Mouse (Mus musculus): ENCODE data around the gene Thbs4.

DNA sequence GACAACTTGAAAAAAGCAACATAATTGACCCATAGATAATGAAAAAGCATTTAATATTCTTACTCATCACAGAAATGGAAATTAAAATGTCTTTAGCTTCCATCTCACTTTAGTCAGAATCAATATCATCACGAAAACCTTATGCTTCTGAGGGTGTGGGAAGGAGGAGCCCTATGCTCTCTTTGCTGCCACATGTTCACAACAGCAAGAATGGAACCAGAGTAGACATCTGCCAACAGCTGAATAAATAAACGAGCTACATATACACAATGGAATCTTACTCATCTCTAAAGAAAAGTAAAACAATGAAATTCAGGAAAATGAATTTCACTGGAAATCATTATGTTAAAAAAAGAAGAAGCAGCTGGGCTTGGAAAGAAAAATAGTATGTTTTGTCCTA lies 4.2 kb upstream of the Thbs4 start:
- TF ChIP-seq CTCF (IDR thresholded peaks at IDR 0.05; ENCODE audit: low read depth) = no peak
- TF ChIP-seq EP300 (IDR thresholded peaks at IDR 0.05; ENCODE audit: low read depth) = no peak

Data from liver, embryonic 14.5 days (tissue).